Mouse (Mus musculus): ENCODE measurements at regions not wholly inside any gene's neighbourhood (a gene's known extent, or its start where the extent isn't known, plus 50 kb on each side); places are given as distances from the start of the nearest gene placed in this dataset.

GRCm38 (mm10) chr8:127827826-127828225 lies 530.6 kb upstream of the Nrp1 start:
- TF ChIP-seq CTCF (IDR thresholded peaks at IDR 0.05 in 2 of 3, conservative IDR thresholded peaks at IDR 0.05 in 1 of 3; ENCODE audit: control insufficient read depth in 1 of 3, insufficient read depth in 1 of 3, low read depth in 2 of 3, low read length in 3 of 3, poor library complexity in 1 of 3, severe bottlenecking in 1 of 3) (no peak), MAX (IDR thresholded peaks at IDR 0.05; ENCODE audit: low read length) (no peak), ZNF384 (IDR thresholded peaks at IDR 0.05; ENCODE audit: low read depth, low read length) (no peak), TCF12 (IDR thresholded peaks at IDR 0.05; ENCODE audit: low read depth, low read length) (no peak), SMC3 (IDR thresholded peaks at IDR 0.05; ENCODE audit: low read depth, low read length) (no peak), POLR2A (IDR thresholded peaks at IDR 0.05; ENCODE audit: control insufficient read depth in 1 of 2, insufficient read depth in 1 of 2, low read depth in 1 of 2, low read length in 2 of 2, poor library complexity in 1 of 2) (no peak), POLR2AphosphoS2 (IDR thresholded peaks at IDR 0.05; ENCODE audit: low read length) (no peak), MEF2A (IDR thresholded peaks at IDR 0.05; ENCODE audit: extremely low read depth, insufficient replicate concordance, low read depth, low read length, poor library complexity, severe bottlenecking) (no peak), GATA1 (IDR thresholded peaks at IDR 0.05; ENCODE audit: low read depth, low read length) (no peak), TAL1 (IDR thresholded peaks at IDR 0.05; ENCODE audit: low read length) (no peak)
